Mouse (Mus musculus) adrenal gland, postnatal 10 days (tissue): ENCODE measurements at regions not wholly inside any gene's neighbourhood (a gene's known extent, or its start where the extent isn't known, plus 50 kb on each side); places are given as distances from the start of the nearest gene placed in this dataset.

Experiments used
- DNase-seq: peaks from one replicate; pipeline ENCODE4 v3.0.0; 2021; ENCODE audit warnings: mixed read lengths

- DNase-seq = no peak
Measured at GRCm38 (mm10) chr7:79201246-79201645, 52.4 kb upstream of the Mfge8 start.

- peak; percentile 67 for DNase-seq
Measured at GRCm38 (mm10) chr7:79202336-79202735, 53.5 kb upstream of the Mfge8 start.

GRCm38 (mm10) chr7:79203481-79203880, 54.6 kb upstream of the Mfge8 start:
- peak; percentile 64 for DNase-seq

GRCm38 (mm10) chr7:79207140-79207539, 58.3 kb upstream of the Mfge8 start:
- no peak for DNase-seq

GRCm38 (mm10) chr7:79210376-79211215, 61.7 kb upstream of the Mfge8 start:
- no peak for DNase-seq

GRCm38 (mm10) chr7:79211287-79211976, 61.6 kb upstream of the Abhd2 start:
- DNase-seq = peak; percentile 70

GRCm38 (mm10) chr7:79212231-79212630, 60.8 kb upstream of the Abhd2 start:
- no peak for DNase-seq

- no peak for DNase-seq
Measured at GRCm38 (mm10) chr7:79215001-79215400, 58.0 kb upstream of the Abhd2 start.

GRCm38 (mm10) chr7:79217232-79217631, 55.8 kb upstream of the Abhd2 start:
- DNase-seq = no peak

- DNase-seq = no peak
Measured at GRCm38 (mm10) chr7:79222626-79223335, 50.2 kb upstream of the Abhd2 start.
